8 mouse cellular contexts compared by ENCODE assay signal in genomic region chr3:96526864-96527542, GRCm38 (mm10). TPM values are rescaled to one million over a fixed set of nuclear protein-coding genes. Genes with fewer than 3 reads are reported as not detected.
DNase-seq lines count a peak whose midpoint lies in the region; ATAC-seq and TF ChIP-seq lines count a peak whose summit lies in the region.

No protein-coding gene starts in this region.

- peak; percentile 73 for ATAC-seq in kidney, embryonic 14.5 days (ENCODE audit: low FRiP score, low TSS enrichment)
- 0 out of 2 replicates have a peak, but pooled peaks have one; percentile 43 for ATAC-seq in intestine, embryonic 15.5 days

- peak overlapping the region; percentile 84 for H3K4me2 ChIP-seq in kidney, embryonic 14.5 days (replicated peaks; ENCODE audit: low read depth, low read length)
- peak overlapping the region; percentile 83 for H3K4me2 ChIP-seq in intestine, embryonic 15.5 days (replicated peaks)

- peak overlapping the region; percentile 44 for H3K9ac ChIP-seq in kidney, embryonic 14.5 days (ENCODE audit: low read depth, low read length)
- H3K9ac ChIP-seq in intestine, embryonic 15.5 days = peak overlapping the region; percentile 21; the same call in 1 of the 2 replicates

- no peak for TF ChIP-seq POLR2A in kidney, adult 2 months (IDR thresholded peaks at IDR 0.05; ENCODE audit: low read depth, low read length)
- no peak for TF ChIP-seq POLR2A in lung, adult 2 months (IDR thresholded peaks at IDR 0.05; ENCODE audit: borderline replicate concordance, extremely low read depth, low read depth, low read length)

- peaks cover 32% of the 10 kb centered on the region for H3K27me3 ChIP-seq in kidney, embryonic 14.5 days (ENCODE audit: control insufficient read depth, insufficient read depth, low read length)
- peaks cover 35% of the 10 kb centered on the region for H3K27me3 ChIP-seq in intestine, embryonic 15.5 days (replicated peaks)
- H3K27me3 ChIP-seq in kidney, adult 2 months (replicated peaks; ENCODE audit: control insufficient read depth, insufficient read depth, low read length) = peaks cover 2% of the 10 kb centered on the region; the same call in 1 of the 2 replicates

- no peak for DNase-seq in kidney, adult 11 months
- peak; percentile 64 for DNase-seq in embryo, embryonic 9.5 days (ENCODE audit: extremely low spot score)
- DNase-seq in neural tube, embryonic 10.5 days (ENCODE audit: extremely low spot score, low spot score) = peak; percentile 55
- no peak for DNase-seq in spleen, postnatal 4 days (ENCODE audit: low spot score in 2 of 2)
- DNase-seq in kidney, adult 2 months = no peak
- DNase-seq in lung, adult 2 months = no peak

- H3K4me3 ChIP-seq in kidney, embryonic 14.5 days (ENCODE audit: low read length) = peak overlapping the region; percentile 52
- peak overlapping the region; percentile 39 for H3K4me3 ChIP-seq in intestine, embryonic 15.5 days (replicated peaks)
- no peak overlapping the region for H3K4me3 ChIP-seq in kidney, adult 2 months (ENCODE audit: insufficient read depth, low read depth, low read length)
- H3K4me3 ChIP-seq in lung, adult 2 months (replicated peaks; ENCODE audit: extremely low read depth, low read depth, low read length) = no peak overlapping the region

- no peaks in the 10 kb centered on the region for H3K9me3 ChIP-seq in kidney, embryonic 14.5 days (ENCODE audit: control insufficient read depth, low read length)
- no peaks in the 10 kb centered on the region for H3K9me3 ChIP-seq in intestine, embryonic 15.5 days

- 0 out of 2 replicates have a peak, but pooled peaks cover 8% of the 10 kb centered on the region for H3K4me1 ChIP-seq in kidney, embryonic 14.5 days (ENCODE audit: control insufficient read depth, insufficient read depth, low read length)
- H3K4me1 ChIP-seq in intestine, embryonic 15.5 days (replicated peaks) = peaks cover 8% of the 10 kb centered on the region
- H3K4me1 ChIP-seq in kidney, adult 2 months (ENCODE audit: control insufficient read depth, insufficient read depth, low read length) = no peaks in the 10 kb centered on the region
- no peaks in the 10 kb centered on the region for H3K4me1 ChIP-seq in lung, adult 2 months (ENCODE audit: control insufficient read depth, insufficient read depth, low read length)

- WGBS in kidney, embryonic 14.5 days = 4% methylated on average over 44 of the region's 44 CpGs
- WGBS in intestine, embryonic 15.5 days = 3% methylated on average over 44 of the region's 44 CpGs
- 6% methylated on average over 44 of the region's 44 CpGs for WGBS in kidney, adult 2 months
- 7% methylated on average over 44 of the region's 44 CpGs for WGBS in lung, adult 2 months

- no peak for TF ChIP-seq CTCF in kidney, adult 2 months (conservative IDR thresholded peaks at IDR 0.05; ENCODE audit: insufficient read depth, insufficient read length, low read depth, low read length)
- no peak for TF ChIP-seq CTCF in lung, adult 2 months (IDR thresholded peaks at IDR 0.05; ENCODE audit: insufficient read depth, low read length)

- no peaks in the 10 kb centered on the region for H3K36me3 ChIP-seq in kidney, embryonic 14.5 days (ENCODE audit: control insufficient read depth, insufficient read depth, low read length)
- no peaks in the 10 kb centered on the region for H3K36me3 ChIP-seq in intestine, embryonic 15.5 days
- no peaks in the 10 kb centered on the region for H3K36me3 ChIP-seq in kidney, adult 2 months (ENCODE audit: control insufficient read depth, insufficient read depth, low read length)

- no peak overlapping the region for H3K27ac ChIP-seq in kidney, embryonic 14.5 days (ENCODE audit: low read depth, low read length)
- H3K27ac ChIP-seq in intestine, embryonic 15.5 days = no peak overlapping the region
- H3K27ac ChIP-seq in kidney, adult 2 months (ENCODE audit: insufficient read depth, low read depth, low read length) = no peak overlapping the region

RNA-seq across cellular contexts. Expression of gene Hfe2, which starts 2.0 kb away (rescaled TPM):
- 0.20 and 0.30 TPM in 2 replicates for polyA plus RNA-seq in kidney, embryonic 14.5 days (2014; fragmentation: Nextera tagmentation; extraction: Ambion mirVana)
- 0.29 and 0.37 TPM in 2 replicates for polyA plus RNA-seq in intestine, embryonic 15.5 days (2015; fragmentation: Nextera tagmentation; extraction: Ambion mirVana)
- polyA plus RNA-seq in kidney, adult 2 months (2012; rRNA removed) = 0.23 and 3.9 TPM in 2 replicates
- 4.6 and 13.8 TPM in 2 replicates for polyA plus RNA-seq in lung, adult 2 months (2012; rRNA removed)

RNA-seq across cellular contexts. Expression of gene Txnip, which starts 30.8 kb away (rescaled TPM):
- polyA plus RNA-seq in kidney, embryonic 14.5 days (2014; fragmentation: Nextera tagmentation; extraction: Ambion mirVana) = 91.1 and 148 TPM in 2 replicates
- polyA plus RNA-seq in intestine, embryonic 15.5 days (2015; fragmentation: Nextera tagmentation; extraction: Ambion mirVana) = 136 and 146 TPM in 2 replicates
- polyA plus RNA-seq in kidney, adult 2 months (2012; rRNA removed) = 514 and 518 TPM in 2 replicates
- 687 and 806 TPM in 2 replicates for polyA plus RNA-seq in lung, adult 2 months (2012; rRNA removed)

RNA-seq across cellular contexts. Expression of gene Gm16253, which starts 49.8 kb away (rescaled TPM):
- 0.72 and 1.3 TPM in 2 replicates for polyA plus RNA-seq in kidney, embryonic 14.5 days (2014; fragmentation: Nextera tagmentation; extraction: Ambion mirVana)
- polyA plus RNA-seq in intestine, embryonic 15.5 days (2015; fragmentation: Nextera tagmentation; extraction: Ambion mirVana) = 0.67 and 1.5 TPM in 2 replicates
- polyA plus RNA-seq in kidney, adult 2 months (2012; rRNA removed) = 0.20 TPM in 1 of 2 replicates, not detected in the other
- not detected in 2 replicates for polyA plus RNA-seq in lung, adult 2 months (2012; rRNA removed)

Comparison
In these comparisons a context has a peak if more than half of its experiments do, and no peak if none do; other contexts are left out.
1. H3K4me3 ChIP-seq: peak in kidney, embryonic 14.5 days (single experiment) and intestine, embryonic 15.5 days (single experiment); none in kidney, adult 2 months (single experiment) and lung, adult 2 months (single experiment).
2. DNase-seq: peak in embryo, embryonic 9.5 days (single experiment) and neural tube, embryonic 10.5 days (single experiment); none in kidney, adult 11 months (single experiment), spleen, postnatal 4 days (0 of 2), kidney, adult 2 months (single experiment) and lung, adult 2 months (single experiment).